Comparison of ENCODE assay signal across 16 mouse cellular contexts in genomic region chr1:88670807-88671206, GRCm38 (mm10).
"Had no signal": no experiment of that assay in that cellular context is flagged by ENCODE, and none has a peak within 500 bp of the region (broad histone marks: within the 10 kb centered on the region; RNA-seq: fewer than 3 reads in every experiment).

No protein-coding gene starts in this region.

- H3K27me3 ChIP-seq: liver, embryonic 15.5 days; neural tube, embryonic 15.5 days had no signal

- DNase-seq: kidney, postnatal 14 days; lung, adult 2 months; lung, postnatal 4 days; right cerebral cortex, adult 18-20 months; right cerebral cortex, postnatal 25 days; thymus, adult 2 months; thymus, postnatal 36 days had no signal

- H3K36me3 ChIP-seq: limb, embryonic 10.5 days; liver, embryonic 15.5 days; neural tube, embryonic 15.5 days had no signal

- H3K9me3 ChIP-seq: limb, embryonic 10.5 days; liver, embryonic 15.5 days; neural tube, embryonic 15.5 days had no signal

- H3K4me1 ChIP-seq: liver, embryonic 15.5 days had no signal

- H3K4me2 ChIP-seq: liver, embryonic 11.5 days; liver, embryonic 15.5 days; midbrain, embryonic 11.5 days; neural tube, embryonic 15.5 days had no signal

- H3K4me3 ChIP-seq: left cerebral cortex, adult 2 months; limb, embryonic 10.5 days; liver, embryonic 15.5 days; neural tube, embryonic 15.5 days had no signal

- H3K9ac ChIP-seq: liver, embryonic 15.5 days; neural tube, embryonic 15.5 days had no signal

- H3K27ac ChIP-seq: left cerebral cortex, adult 2 months; limb, embryonic 10.5 days; liver, embryonic 15.5 days; neural tube, embryonic 15.5 days had no signal

- ATAC-seq: inflammation-experienced regulatory T-cells, adult 6 months; lung, postnatal 0 days; midbrain, embryonic 16.5 days had no signal
